In genomic region chr11:75270985-75271434, GRCm38 (mm10) we compare ENCODE assay signal across 9 mouse cellular contexts.
DNase-seq lines count a peak whose midpoint lies in the region; ATAC-seq and TF ChIP-seq lines count a peak whose summit lies in the region.
"Had no signal": no experiment of that assay in that cellular context is flagged by ENCODE, and none has a peak within 500 bp of the region (broad histone marks: within the 10 kb centered on the region; RNA-seq: fewer than 3 reads in every experiment).

No protein-coding gene starts in this region.

- no peak for TF ChIP-seq CTCF in lung, adult 2 months (IDR thresholded peaks at IDR 0.05; ENCODE audit: insufficient read depth, low read length)

- ATAC-seq in heart, embryonic 16.5 days (replicated peaks; ENCODE audit: extremely low read depth, insufficient read depth, low FRiP score) = no peak

- no peaks in the 10 kb centered on the region for H3K9me3 ChIP-seq in heart, embryonic 16.5 days (replicated peaks; ENCODE audit: control insufficient read depth, low read length)
- H3K9me3 ChIP-seq: embryonic facial prominence, embryonic 12.5 days had no signal

- peak overlapping the region; percentile 22; the same call in 1 of the 2 replicates for H3K27ac ChIP-seq in heart, embryonic 16.5 days (ENCODE audit: low read length)
- H3K27ac ChIP-seq: embryonic facial prominence, embryonic 12.5 days had no signal

- peaks cover 46% of the 10 kb centered on the region for H3K4me1 ChIP-seq in heart, embryonic 16.5 days (ENCODE audit: control insufficient read depth, insufficient read depth, low read length)
- H3K4me1 ChIP-seq in lung, adult 2 months (ENCODE audit: control insufficient read depth, insufficient read depth, low read length) = no peaks in the 10 kb centered on the region; the same call in 1 of the 2 replicates

- TF ChIP-seq POLR2A in lung, adult 2 months (IDR thresholded peaks at IDR 0.05; ENCODE audit: borderline replicate concordance, extremely low read depth, low read depth, low read length) = no peak

- DNase-seq in layer of hippocampus, adult 18-20 months (ENCODE audit: low spot score in 2 of 2) = peak; percentile 67 to 84
- no peak for DNase-seq in layer of hippocampus, postnatal 25 days (ENCODE audit: extremely low spot score in 1 of 2, low spot score in 1 of 2)
- DNase-seq in cerebellum, adult 9-11 months = peak; percentile 87
- peak; percentile 70 for DNase-seq in lung, adult 2 months
- DNase-seq in urinary bladder, adult 18-20 months (ENCODE audit: low spot score in 2 of 2) = no peak
- DNase-seq in kidney, adult 18-20 months = no peak
- no peak for DNase-seq in embryo, embryonic 10 days (ENCODE audit: low spot score)

- H3K9ac ChIP-seq in heart, embryonic 16.5 days (ENCODE audit: low read length) = no peak overlapping the region
- H3K9ac ChIP-seq: embryonic facial prominence, embryonic 12.5 days had no signal

- H3K4me3 ChIP-seq in heart, embryonic 16.5 days (ENCODE audit: low read length) = no peak overlapping the region
- H3K4me3 ChIP-seq in lung, adult 2 months (replicated peaks; ENCODE audit: extremely low read depth, low read depth, low read length) = no peak overlapping the region
- H3K4me3 ChIP-seq: embryonic facial prominence, embryonic 12.5 days had no signal

- no peaks in the 10 kb centered on the region for H3K27me3 ChIP-seq in heart, embryonic 16.5 days (ENCODE audit: control insufficient read depth, insufficient read depth, low read length)
- H3K27me3 ChIP-seq: embryonic facial prominence, embryonic 12.5 days had no signal

- WGBS in heart, embryonic 16.5 days = 49% methylated on average over 7 of the region's 7 CpGs
- WGBS in lung, adult 2 months = 49% methylated on average over 7 of the region's 7 CpGs

- H3K36me3 ChIP-seq in heart, embryonic 16.5 days (ENCODE audit: control insufficient read depth, insufficient read depth) = no peaks in the 10 kb centered on the region
- H3K36me3 ChIP-seq: embryonic facial prominence, embryonic 12.5 days had no signal

- H3K4me2 ChIP-seq in heart, embryonic 16.5 days (ENCODE audit: low read depth, low read length) = no peak overlapping the region
- H3K4me2 ChIP-seq: embryonic facial prominence, embryonic 12.5 days had no signal

Comparison
In these comparisons a context has a peak if more than half of its experiments do, and no peak if none do; other contexts are left out.
1. DNase-seq: peak in layer of hippocampus, adult 18-20 months (2 of 2), cerebellum, adult 9-11 months (single experiment) and lung, adult 2 months (single experiment); none in layer of hippocampus, postnatal 25 days (0 of 2), urinary bladder, adult 18-20 months (0 of 2), kidney, adult 18-20 months (single experiment) and embryo, embryonic 10 days (single experiment).